Mouse (Mus musculus) lung, adult 2 months (tissue): ENCODE data around the gene Shld1.

Experiments used
- CTCF ChIP-seq: fragments of 200-500 bp; IDR thresholded peaks from 2 replicates; pipeline ENCODE4 v1.5.1; 2011; ENCODE audit warnings: mild to moderate bottlenecking, low read length, control low read depth; ENCODE audit not compliant: insufficient read depth
- POLR2A ChIP-seq: fragments of 200-500 bp; IDR thresholded peaks from 2 replicates; pipeline ENCODE4 v1.6.1; 2011; ENCODE audit warnings: low read depth, mild to moderate bottlenecking, control low read depth, low read length, borderline replicate concordance; ENCODE audit errors: extremely low read depth

DNA sequence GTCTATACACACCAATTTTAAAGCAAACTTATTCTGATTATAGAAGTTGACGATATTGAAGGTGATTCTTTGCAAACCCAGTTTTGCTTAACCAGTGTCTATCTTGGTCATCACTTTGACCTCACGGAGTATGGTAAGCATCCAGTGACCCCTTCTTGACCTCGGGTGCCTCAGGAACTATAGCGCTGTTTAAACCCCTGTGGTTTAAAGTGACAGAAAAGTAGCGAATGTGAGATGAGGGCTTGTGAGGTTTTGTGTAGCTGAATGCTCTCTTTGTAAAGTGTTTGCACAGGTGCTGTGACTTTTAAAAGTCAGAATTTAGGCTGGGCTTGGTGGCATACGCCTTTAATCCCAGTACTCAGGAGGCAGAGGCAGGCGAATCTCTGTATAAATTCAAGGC lies 27.8 kb downstream of the Shld1 start:
- TF ChIP-seq POLR2A (no peak), CTCF (no peak)
